Mouse (Mus musculus) megakaryocyte, embryonic 14.5 days (primary cell): ENCODE measurements around the gene Robo1.

Source experiments
- FLI1 ChIP-seq: IDR thresholded peaks from 2 replicates; pipeline ENCODE4 v1.6.1; 2012; ENCODE audit warnings: low read length, inconsistent platforms, mixed read lengths
- GATA1 ChIP-seq: IDR thresholded peaks from 3 replicates; pipeline ENCODE4 v1.6.1; 2012; ENCODE audit warnings: mixed read lengths, low read length, inconsistent platforms, borderline replicate concordance

DNA sequence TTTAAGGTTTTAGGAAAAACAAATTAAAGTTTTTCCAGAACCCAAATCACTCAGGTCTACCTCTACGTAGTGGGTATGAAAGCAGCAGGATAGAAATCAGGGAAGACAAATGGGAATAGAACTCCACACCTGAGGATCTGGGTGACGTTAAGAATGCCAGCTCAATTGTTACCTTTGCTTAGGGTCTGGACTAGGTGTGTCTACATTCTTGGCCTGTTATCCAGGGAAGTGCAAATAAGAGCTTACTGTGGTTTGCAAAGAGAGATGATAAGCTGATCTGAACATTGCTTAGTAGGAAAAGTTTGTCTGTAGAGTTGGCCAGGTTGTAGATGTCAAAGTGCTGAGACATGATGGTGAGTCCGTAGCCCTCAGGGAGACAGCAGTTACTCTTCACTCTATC lies 754.4 kb downstream of the Robo1 start:
- no peak for TF ChIP-seq GATA1
- TF ChIP-seq FLI1 = no peak
